Mouse (Mus musculus) kidney, embryonic 16.5 days (tissue): Measurements from ENCODE around the gene Syngr4. TPM values are rescaled to one million over a fixed set of nuclear protein-coding genes. Genes with fewer than 3 reads are reported as not detected.

Experiments used
- ATAC-seq: fragments of 200-750 bp; cut with Nextera tagmentation; 2 replicates; pipeline ENCODE4 v1.8.0; 2017; ENCODE audit warnings: moderate TSS enrichment; ENCODE audit not compliant: low FRiP score, low TSS enrichment
- H3K27ac ChIP-seq: fragments of 300-500 bp; sonication (generic); 2 replicates; pipeline ENCODE4 v1.5.1; 2014; ENCODE audit warnings: low read length
- H3K27me3 ChIP-seq: fragments of 300-500 bp; sonication (generic); 2 replicates; pipeline ENCODE4 v1.6.1; 2014; ENCODE audit warnings: low read length, control low read depth, mixed read lengths; ENCODE audit not compliant: insufficient read depth
- H3K36me3 ChIP-seq: fragments of 300-500 bp; sonication (generic); 2 replicates; pipeline ENCODE4 v1.6.1; 2014; ENCODE audit warnings: low read length, control low read depth, mixed read lengths; ENCODE audit not compliant: insufficient read depth
- H3K4me1 ChIP-seq: fragments of 300-500 bp; sonication (generic); 2 replicates; pipeline ENCODE4 v1.6.1; 2014; ENCODE audit warnings: low read length, control low read depth, mixed read lengths; ENCODE audit not compliant: insufficient read depth
- H3K4me2 ChIP-seq: fragments of 300-500 bp; sonication (generic); replicated peaks from 2 replicates; pipeline ENCODE4 v1.6.1; 2014; ENCODE audit warnings: low read depth, low read length
- H3K4me3 ChIP-seq: fragments of 300-500 bp; sonication (generic); 2 replicates; pipeline ENCODE4 v1.5.1; 2014; ENCODE audit warnings: mild to moderate bottlenecking, low read length
- H3K9ac ChIP-seq: fragments of 300-500 bp; sonication (generic); replicated peaks from 2 replicates; pipeline ENCODE4 v1.6.1; 2014; ENCODE audit warnings: low read length
- H3K9me3 ChIP-seq: fragments of 300-500 bp; sonication (generic); 2 replicates; pipeline ENCODE4 v1.6.1; 2016; ENCODE audit warnings: low read length, control low read depth
- WGBS: fragments of 180-500 bp; shearing (Covaris S2); extraction: QIAGEN DNeasy Blood & Tissue Kit; methylation state at CpG from one replicate; pipeline ENCODE4 v1.1.7; 2014; 5-methylcytosine and 5-hydroxymethylcytosine counted together
- polyA plus RNA-seq: library from polyadenylated mRNA; unstranded; fragments of >200 nt; fragmentation: Nextera tagmentation; extraction: Ambion mirVana; gene quantifications from 2 replicates; pipeline ENCODE4 v1.2.1, GENCODE M21; 2015

Gene Syngr4
- polyA plus RNA-seq, 1 experiment from 2014 or later, result 1.5 TPM

- H3K27ac ChIP-seq, result peak overlapping the region; percentile 80
- H3K27me3 ChIP-seq, result no peaks in the 10 kb centered on the region
- 7% methylated on average over 13 of the region's 13 CpGs for WGBS
- peak overlapping the region; percentile 11 for H3K4me3 ChIP-seq
- peak overlapping the region; percentile 55 for H3K9ac ChIP-seq
- peak overlapping the region; percentile 49 for H3K4me2 ChIP-seq
- peaks cover 56% of the 10 kb centered on the region for H3K4me1 ChIP-seq
- no peaks in the 10 kb centered on the region for H3K9me3 ChIP-seq
- peak; percentile 11 for ATAC-seq
- H3K36me3 ChIP-seq, result 0 out of 2 replicates have a peak, but pooled peaks cover 2% of the 10 kb centered on the region
These were observed 20.6 kb upstream of the Syngr4 start for GRCm38 (mm10) chr7:45917004-45917704.

GRCm38 (mm10) chr7:45916056-45917003 is 19.8 kb upstream of the Syngr4 start:
- peak overlapping the region; percentile 49 for H3K4me2 ChIP-seq
- 36% methylated on average over 26 of the region's 26 CpGs for WGBS
- no peaks in the 10 kb centered on the region for H3K9me3 ChIP-seq

GRCm38 (mm10) chr7:45915011-45915410 is 18.5 kb upstream of the Syngr4 start:
- H3K36me3 ChIP-seq, result peaks cover 6% of the 10 kb centered on the region
- peaks cover 36% of the 10 kb centered on the region for H3K4me1 ChIP-seq
- ATAC-seq, result no peak
- no peak overlapping the region for H3K9ac ChIP-seq
- H3K27ac ChIP-seq, result no peak overlapping the region
- H3K4me3 ChIP-seq, result no peak overlapping the region
- 89% methylated on average over 5 of the region's 5 CpGs for WGBS
- H3K27me3 ChIP-seq, result no peaks in the 10 kb centered on the region
- H3K4me2 ChIP-seq, result no peak overlapping the region
- H3K9me3 ChIP-seq, result no peaks in the 10 kb centered on the region

More at GRCm38 (mm10) chr7:45916056-45917003, 19.8 kb upstream of the Syngr4 start:
- peak overlapping the region; percentile 87 for H3K27ac ChIP-seq
- H3K9ac ChIP-seq, result peak overlapping the region; percentile 62
- H3K4me3 ChIP-seq, result peak overlapping the region; percentile 35
- H3K36me3 ChIP-seq, result 0 out of 2 replicates have a peak, but pooled peaks cover 2% of the 10 kb centered on the region
- peaks cover 48% of the 10 kb centered on the region for H3K4me1 ChIP-seq
- peak; percentile 77 for ATAC-seq
- H3K27me3 ChIP-seq, result no peaks in the 10 kb centered on the region

GRCm38 (mm10) chr7:45914067-45914466 is 17.6 kb upstream of the Syngr4 start:
- no peak for ATAC-seq
- Histone ChIP-seq H3K4me3 (no peak overlapping the region), H3K27me3 (no peaks in the 10 kb centered on the region), H3K9me3 (no peaks in the 10 kb centered on the region), H3K4me1 (peaks cover 26% of the 10 kb centered on the region), H3K9ac (0 out of 2 replicates have a peak overlapping the region, but pooled peaks have one; percentile 11), H3K4me2 (no peak overlapping the region), H3K27ac (no peak overlapping the region), H3K36me3 (peaks cover 14% of the 10 kb centered on the region)
- WGBS, result 88% methylated on average over 6 of the region's 6 CpGs

GRCm38 (mm10) chr7:45909145-45909544 is 12.6 kb upstream of the Syngr4 start:
- H3K9me3 ChIP-seq, result no peaks in the 10 kb centered on the region
- H3K4me2 ChIP-seq, result no peak overlapping the region
- peaks cover 16% of the 10 kb centered on the region for H3K36me3 ChIP-seq
- no peak for ATAC-seq
- H3K27me3 ChIP-seq, result no peaks in the 10 kb centered on the region
- H3K4me3 ChIP-seq, result no peak overlapping the region
- H3K27ac ChIP-seq, result no peak overlapping the region
- 95% methylated on average over 16 of the region's 16 CpGs for WGBS
- H3K9ac ChIP-seq, result no peak overlapping the region
- no peaks in the 10 kb centered on the region for H3K4me1 ChIP-seq

- Histone ChIP-seq H3K4me3 (no peak overlapping the region), H3K4me1 (no peaks in the 10 kb centered on the region), H3K36me3 (peaks cover 16% of the 10 kb centered on the region), H3K9ac (no peak overlapping the region), H3K4me2 (no peak overlapping the region), H3K27ac (no peak overlapping the region), H3K27me3 (no peaks in the 10 kb centered on the region), H3K9me3 (no peaks in the 10 kb centered on the region)
- ATAC-seq, result no peak
These were observed 11.9 kb upstream of the Syngr4 start for GRCm38 (mm10) chr7:45908384-45908783.

GRCm38 (mm10) chr7:45906622-45907021 is 10.1 kb upstream of the Syngr4 start:
- ATAC-seq, result no peak
- H3K4me2 ChIP-seq, result no peak overlapping the region
- no peaks in the 10 kb centered on the region for H3K9me3 ChIP-seq
- H3K4me1 ChIP-seq, result no peaks in the 10 kb centered on the region
- H3K27ac ChIP-seq, result no peak overlapping the region
- peaks cover 16% of the 10 kb centered on the region for H3K36me3 ChIP-seq
- H3K4me3 ChIP-seq, result no peak overlapping the region
- no peaks in the 10 kb centered on the region for H3K27me3 ChIP-seq
- no peak overlapping the region for H3K9ac ChIP-seq
- WGBS, result 84% methylated on average over 9 of the region's 9 CpGs

- Histone ChIP-seq H3K36me3 (no peaks in the 10 kb centered on the region), H3K4me1 (peaks cover 5% of the 10 kb centered on the region), H3K9ac (no peak overlapping the region), H3K27me3 (no peaks in the 10 kb centered on the region), H3K4me3 (no peak overlapping the region), H3K4me2 (no peak overlapping the region), H3K9me3 (no peaks in the 10 kb centered on the region), H3K27ac (no peak overlapping the region)
- 69% methylated on average over 12 of the region's 12 CpGs for WGBS
- ATAC-seq, result no peak
These were observed 6.0 kb upstream of the Syngr4 start for GRCm38 (mm10) chr7:45902481-45903002.

- no peak for ATAC-seq
- Histone ChIP-seq H3K4me3 (no peak overlapping the region), H3K36me3 (no peaks in the 10 kb centered on the region), H3K9me3 (no peaks in the 10 kb centered on the region), H3K9ac (no peak overlapping the region), H3K27ac (no peak overlapping the region), H3K27me3 (no peaks in the 10 kb centered on the region), H3K4me2 (no peak overlapping the region), H3K4me1 (peaks cover 6% of the 10 kb centered on the region)
- 56% methylated on average over 5 of the region's 5 CpGs for WGBS
These were observed 5.0 kb upstream of the Syngr4 start for GRCm38 (mm10) chr7:45901562-45901961.
